Mouse (Mus musculus) erythroid progenitor cell, adult 5-6 weeks (primary cell): ENCODE measurements around the gene Spsb3. TPM values are rescaled to one million over a fixed set of nuclear protein-coding genes. Genes with fewer than 3 reads are reported as not detected.

Source experiments
- ATAC-seq: replicated peaks from 2 replicates; pipeline ENCODE4 v1.8.0; 2016; ENCODE audit warnings: moderate number of reproducible peaks, mild to moderate bottlenecking, moderate TSS enrichment, inconsistent platforms; ENCODE audit not compliant: poor library complexity, low FRiP score, severe bottlenecking
- total RNA-seq, 2 experiments: library from RNA; stranded (forward) in 1 of 2; stranded (reverse) in 1 of 2; fragments of 150-400 nt in 1 of 2; fragments of 186-747, 209-891 nt in 1 of 2; gene quantifications; 2 replicates each; pipeline versions ENCODE4 v1.2.3 to v1.2.4; 2015 to 2017; ENCODE audit warnings: low replicate concordance in 2 of 2

The Spsb3 gene
- total RNA-seq, 2 experiments from 2014 or later = 47.5 to 90.5 TPM

- no peak for ATAC-seq
These were observed 18.5 kb upstream of the Spsb3 start for GRCm38 (mm10) chr17:24867914-24868313.

DNA sequence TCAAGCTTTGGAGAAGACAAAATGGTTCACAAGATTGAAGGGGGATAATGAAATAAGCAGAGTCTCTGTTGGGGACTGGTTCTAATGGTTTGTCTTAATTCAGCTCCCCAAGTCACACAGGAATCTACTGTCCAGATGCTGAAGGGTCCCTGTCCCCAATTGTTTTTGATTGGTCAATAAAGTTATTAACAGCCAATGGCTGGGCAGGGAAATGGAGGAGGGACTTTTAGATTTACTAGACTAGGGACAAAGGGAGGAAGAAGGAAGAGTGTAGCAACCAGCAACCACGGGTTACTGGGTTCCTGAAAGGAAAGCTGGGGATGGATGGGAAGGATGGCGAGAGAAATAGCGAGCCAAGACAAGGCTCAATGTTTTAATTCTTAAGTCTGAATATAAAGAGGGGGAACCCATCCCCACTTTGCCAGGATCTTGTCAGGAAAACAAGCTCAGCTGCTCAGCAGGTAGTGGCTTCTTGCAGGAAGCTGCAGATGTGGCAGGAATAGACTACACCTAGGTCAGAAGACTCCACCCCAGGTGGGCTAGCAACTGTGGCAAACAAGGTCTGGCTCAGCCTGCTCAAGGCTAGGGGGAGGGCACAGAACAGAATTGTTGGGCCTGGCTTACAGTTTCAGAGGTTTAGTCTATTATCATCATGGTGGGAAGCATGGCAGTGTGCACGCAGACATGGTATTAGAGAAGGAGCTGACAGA is 12.6 kb upstream of the Spsb3 start:
- ATAC-seq = no peak

- no peak for ATAC-seq
These were observed 12.1 kb upstream of the Spsb3 start for GRCm38 (mm10) chr17:24874405-24874745.

GRCm38 (mm10) chr17:24874989-24875388 is 11.5 kb upstream of the Spsb3 start:
- no peak for ATAC-seq

GRCm38 (mm10) chr17:24877336-24878116 is 8.9 kb upstream of the Spsb3 start:
- no peak for ATAC-seq

- ATAC-seq = no peak
These were observed 8.4 kb upstream of the Spsb3 start for GRCm38 (mm10) chr17:24878117-24878397.

DNA sequence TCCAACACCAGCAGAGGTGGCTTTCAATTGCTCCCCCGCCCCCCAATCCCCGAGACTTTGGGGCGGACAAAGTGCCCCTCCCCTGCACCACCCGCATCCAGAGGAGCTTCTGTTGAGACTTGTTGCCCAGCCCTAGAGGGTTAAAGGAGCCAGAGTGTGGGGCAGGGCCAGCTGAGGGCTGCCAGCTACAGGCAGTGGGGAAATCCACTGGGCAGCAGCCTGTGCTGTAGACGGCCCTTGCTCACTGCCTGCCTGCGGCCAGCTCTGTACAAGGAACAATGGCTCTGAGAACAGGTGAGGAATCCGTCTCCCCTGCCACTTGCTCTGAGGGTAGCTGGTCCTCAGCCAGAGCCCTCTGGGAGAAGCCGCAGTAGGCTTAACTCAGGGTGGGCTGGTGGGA is 7.9 kb upstream of the Spsb3 start:
- ATAC-seq = no peak

GRCm38 (mm10) chr17:24881738-24882440 is 4.6 kb upstream of the Spsb3 start:
- no peak for ATAC-seq

GRCm38 (mm10) chr17:24884391-24884790 is 2.1 kb upstream of the Spsb3 start:
- ATAC-seq = no peak

- ATAC-seq = peak; percentile 3; the same call in 1 of the 2 replicates
These were observed 898 bp upstream of the Spsb3 start for GRCm38 (mm10) chr17:24885356-24886133.

DNA sequence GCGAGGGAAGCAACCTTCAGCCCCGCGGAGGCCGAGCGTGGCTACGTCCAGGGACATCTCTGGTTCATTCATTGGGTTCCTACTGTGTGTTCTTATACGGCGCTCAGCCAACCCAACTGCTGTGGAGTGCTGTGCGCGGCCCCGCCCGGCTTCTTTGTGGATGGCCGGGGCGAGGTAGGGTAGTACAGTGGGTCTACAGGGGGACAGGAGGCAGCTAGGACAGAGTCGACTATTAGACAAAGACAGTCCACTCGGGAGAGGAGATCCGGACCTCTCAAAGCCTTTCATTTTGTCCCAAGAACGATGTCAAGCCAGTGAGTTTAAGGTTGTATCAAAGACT is 459 bp downstream of the Spsb3 start:
- ATAC-seq = peak; percentile 8

DNA sequence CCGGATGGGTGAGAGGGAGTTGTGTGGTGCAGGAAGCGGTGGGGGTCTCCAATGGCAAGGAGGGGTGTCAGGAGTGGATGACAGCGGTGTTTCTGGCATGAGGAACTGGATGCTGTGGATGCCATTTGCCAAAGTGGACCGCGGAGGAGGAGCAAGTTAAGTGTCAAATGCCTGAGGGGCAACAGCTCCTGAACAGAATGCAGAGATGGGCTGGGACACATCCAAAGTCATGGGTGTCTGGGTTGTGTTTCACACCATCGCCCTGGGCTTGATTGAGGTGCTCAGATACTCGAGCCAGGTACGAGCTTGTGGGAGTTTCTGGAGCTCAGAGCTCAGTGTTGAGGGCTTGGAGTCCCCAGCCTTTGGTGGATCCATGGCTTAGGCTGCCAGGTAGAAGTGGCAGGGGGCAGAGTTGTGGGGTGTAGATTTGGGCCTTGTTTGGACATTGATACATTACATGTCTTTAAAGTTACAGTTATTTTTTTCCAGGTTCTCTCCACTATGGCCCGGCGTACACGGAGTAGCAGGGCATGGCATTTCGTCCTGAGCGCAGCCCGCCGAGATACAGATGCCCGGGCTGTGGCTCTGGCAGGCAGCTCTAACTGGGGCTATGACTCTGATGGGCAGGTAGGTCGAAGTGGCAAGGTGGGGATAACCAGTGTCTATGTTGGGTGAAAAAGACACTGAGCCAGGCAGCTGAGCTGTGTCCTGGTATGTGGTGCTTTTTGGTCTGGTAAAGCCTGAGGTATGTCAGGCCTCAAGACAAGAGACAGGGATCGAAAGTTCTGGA is 1.0 kb downstream of the Spsb3 start:
- ATAC-seq = no peak

DNA sequence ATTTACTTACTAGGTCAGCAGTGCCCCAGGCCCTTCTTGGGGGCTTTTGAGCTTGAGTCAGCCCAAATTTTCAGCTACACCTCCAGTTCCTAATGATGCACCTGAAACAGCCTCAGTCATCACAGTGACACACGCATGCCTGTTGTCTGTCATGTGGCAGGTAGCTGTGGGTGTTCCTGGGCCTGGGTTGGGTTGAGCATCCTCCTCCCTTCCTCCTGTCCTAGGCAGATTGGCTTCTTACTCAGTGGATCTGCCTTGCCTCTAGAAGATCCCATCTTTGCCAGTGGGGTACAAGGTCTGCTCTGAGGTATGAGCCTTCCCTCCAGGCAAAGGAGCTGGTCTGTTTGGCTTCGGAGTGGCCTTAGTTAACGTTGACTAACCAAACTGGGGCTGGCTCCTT is 2.4 kb downstream of the Spsb3 start:
- ATAC-seq = no peak

GRCm38 (mm10) chr17:24890151-24891092 is 4.0 kb downstream of the Spsb3 start:
- no peak for ATAC-seq

- ATAC-seq = no peak
These were observed 4.9 kb downstream of the Spsb3 start for GRCm38 (mm10) chr17:24891321-24891720.

DNA sequence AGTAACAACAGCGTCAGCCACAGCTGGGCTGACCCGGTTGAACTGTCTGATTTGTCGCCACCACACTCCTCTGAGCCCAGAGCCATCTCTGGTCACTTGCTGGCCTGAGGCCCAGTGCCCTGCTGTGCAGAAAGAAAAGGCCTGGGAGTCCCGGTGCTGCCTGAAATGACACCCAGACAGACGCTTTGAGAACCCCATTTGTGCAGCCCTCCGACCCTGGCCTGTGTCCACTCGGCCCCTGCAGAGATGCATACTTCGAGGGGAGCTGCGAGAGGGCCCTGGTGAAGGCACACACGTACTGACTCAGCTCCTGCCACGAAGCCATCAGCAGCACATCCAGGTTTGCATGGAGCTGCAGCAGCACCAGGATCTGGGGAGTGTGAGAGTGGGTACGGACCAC is 6.3 kb downstream of the Spsb3 start:
- ATAC-seq = no peak

DNA sequence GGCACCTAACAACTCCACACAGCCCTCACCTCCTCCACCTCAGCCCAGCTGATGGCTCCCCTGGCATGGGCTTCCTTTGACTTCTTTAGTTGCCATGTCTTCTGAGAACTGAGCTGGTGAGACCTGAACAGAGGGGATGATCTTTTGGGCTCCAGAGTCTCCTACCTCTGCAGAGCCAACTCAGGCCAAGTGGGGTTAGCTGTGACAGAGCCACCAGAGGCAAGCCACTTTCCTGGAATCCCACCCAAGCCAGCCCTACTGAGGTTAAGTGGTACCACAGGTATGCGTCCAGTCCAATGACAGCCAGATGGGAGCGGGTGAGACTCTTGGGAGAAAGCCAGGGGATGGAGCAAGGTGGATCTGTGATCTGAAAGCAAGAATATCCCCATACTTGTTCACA is 6.8 kb downstream of the Spsb3 start:
- ATAC-seq = no peak
